Mouse (Mus musculus) adipocyte (in vitro differentiated cells): ENCODE data around the gene D6Wsu163e.

ENCODE experiments used
- DNase-seq: peaks from one replicate; pipeline ENCODE4 v3.0.0-alpha.2; 2016; ENCODE audit warnings: low spot score

The D6Wsu163e gene

GRCm38 (mm10) chr6:127006551-127006950, 66.8 kb downstream of the D6Wsu163e start:
- peak; percentile 12 for DNase-seq

DNA sequence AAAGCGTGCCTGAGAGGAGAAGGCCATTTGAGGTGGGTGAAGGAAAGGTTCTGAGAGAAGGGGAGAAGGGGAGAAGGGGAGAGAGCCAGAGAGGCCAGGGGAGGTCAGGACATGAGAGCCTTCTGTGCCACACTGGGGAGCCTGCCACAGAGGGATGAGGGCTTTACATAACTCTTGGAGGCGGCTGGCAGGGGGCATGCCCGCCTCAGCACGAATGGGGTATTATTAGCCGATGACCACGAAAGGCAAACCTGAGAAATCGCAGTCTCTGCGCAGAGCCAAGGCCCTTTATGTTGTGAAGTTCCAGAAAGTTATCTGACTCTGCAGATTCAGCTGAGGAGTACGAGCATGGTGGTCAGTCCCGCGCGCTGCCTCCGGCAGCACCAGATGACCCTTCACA, 70.3 kb downstream of the D6Wsu163e start:
- no peak for DNase-seq

DNA sequence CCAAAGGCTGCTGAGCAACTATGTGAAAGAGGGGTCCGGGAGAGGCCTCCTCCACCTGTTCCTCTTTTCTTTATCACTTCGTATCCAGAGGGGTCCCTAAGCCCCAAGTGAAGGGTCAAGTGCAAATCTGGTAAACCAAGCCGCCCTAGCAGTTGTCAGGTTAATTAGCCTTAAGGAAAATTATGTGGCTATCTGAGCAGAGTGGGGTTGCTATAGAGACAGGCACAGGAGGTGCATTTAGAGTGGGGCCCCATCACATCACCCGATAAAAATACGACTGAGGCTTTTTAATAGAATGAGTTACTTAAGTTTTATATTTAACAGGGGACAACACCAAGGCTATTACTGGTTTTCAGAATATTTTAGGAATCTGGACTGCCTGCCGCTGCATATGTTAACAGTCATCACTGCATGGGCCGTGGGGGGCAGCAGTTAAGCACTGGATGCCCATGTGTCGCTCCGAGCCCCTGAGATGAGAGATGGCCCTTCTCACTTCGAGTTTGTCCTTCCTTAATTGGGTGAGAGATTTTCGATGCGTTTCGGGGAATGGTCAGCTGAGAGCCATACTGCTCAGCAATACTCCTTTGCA, 72.3 kb downstream of the D6Wsu163e start:
- DNase-seq: no peak

- DNase-seq: no peak
These were observed 75.4 kb downstream of the D6Wsu163e start, which contains the start of gene Fgf6 for GRCm38 (mm10) chr6:127014906-127015770. Gene Fgf6, plus strand, starts transcription at chr6:127015586.

GRCm38 (mm10) chr6:127019254-127019653, 79.5 kb downstream of the D6Wsu163e start:
- DNase-seq: no peak

- DNase-seq: no peak
These were observed 80.7 kb downstream of the D6Wsu163e start for GRCm38 (mm10) chr6:127020431-127020830.

DNA sequence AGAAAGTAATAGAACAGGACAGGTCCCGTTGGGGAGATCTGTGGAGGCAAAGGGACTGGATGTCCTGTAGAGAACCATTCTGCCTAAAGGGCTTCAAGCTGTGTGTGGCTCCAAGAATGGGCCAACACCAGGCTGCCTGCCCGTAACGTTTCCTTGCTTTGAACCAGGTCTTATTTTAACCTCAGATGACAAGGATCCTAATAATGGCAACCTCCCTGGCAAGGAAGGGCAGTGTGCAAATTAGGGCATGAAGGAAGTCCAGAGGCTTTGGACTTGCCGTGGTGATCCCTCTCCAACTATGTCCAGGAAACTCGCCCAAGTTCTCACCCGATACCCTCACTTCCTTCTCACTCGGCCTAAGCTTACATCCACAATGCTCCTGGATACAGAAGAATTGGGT, 85.1 kb downstream of the D6Wsu163e start:
- no peak for DNase-seq
